Mouse (Mus musculus): ENCODE data around the gene Baiap2. TPM values are rescaled to one million over a fixed set of nuclear protein-coding genes. Genes with fewer than 3 reads are reported as not detected.

The Baiap2 gene
- polyA plus RNA-seq, 1 experiment from 2014 or later: 10.1 TPM

DNA sequence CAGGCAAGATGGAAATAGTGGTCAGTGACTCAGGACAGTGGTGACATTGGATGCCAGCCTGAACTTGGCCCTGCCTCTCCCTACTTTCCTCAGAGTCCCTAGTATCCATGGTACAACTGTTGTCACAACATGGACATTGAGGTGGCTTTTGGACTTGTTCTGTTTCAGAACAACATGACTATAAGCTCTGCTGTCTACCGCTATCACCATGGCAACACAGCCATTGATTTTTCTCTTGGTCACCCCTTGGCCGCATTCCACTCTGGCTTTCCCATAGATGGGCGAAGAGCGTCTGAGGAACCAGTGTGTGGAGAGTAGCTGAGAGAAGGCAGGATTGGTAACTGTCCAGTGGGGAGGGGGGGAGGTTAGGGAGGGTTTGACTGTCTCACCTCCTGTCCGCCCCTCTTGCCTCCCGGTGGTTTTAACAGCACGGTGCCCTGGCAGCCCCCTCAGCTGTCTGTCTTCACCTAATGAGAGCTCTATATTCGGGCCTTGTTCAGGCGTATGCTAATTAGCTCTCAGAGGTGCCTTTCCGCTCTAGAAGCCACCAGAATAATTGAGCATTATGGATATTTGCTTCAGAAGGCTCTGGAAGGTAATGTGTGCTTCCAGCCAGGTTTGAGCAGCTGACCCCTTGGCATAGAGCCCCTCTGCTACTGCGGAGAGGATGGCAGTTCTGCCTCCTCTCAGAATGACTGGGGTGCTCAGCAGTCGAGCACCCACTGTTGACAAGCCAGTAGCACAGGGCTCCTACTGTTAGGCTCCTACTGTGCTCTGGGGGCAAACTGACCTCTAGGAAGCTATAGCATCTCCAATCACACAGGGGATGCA, 27.7 kb downstream of the Baiap2 start:
- peak; percentile 76 for ATAC-seq (ENCODE audit: low read depth)
- Histone ChIP-seq H3K4me2 (ENCODE audit: low read depth, low read length) (no peak overlapping the region), H3K9me3 (replicated peaks; ENCODE audit: control insufficient read depth, low read length) (no peaks in the 10 kb centered on the region), H3K36me3 (ENCODE audit: control insufficient read depth, insufficient read depth) (peaks cover 6% of the 10 kb centered on the region; the same call in 1 of the 2 replicates), H3K27ac (ENCODE audit: low read length) (no peak overlapping the region), H3K4me3 (ENCODE audit: low read depth, low read length) (no peak overlapping the region), H3K4me1 (ENCODE audit: control insufficient read depth, low read depth, low read length) (no peaks in the 10 kb centered on the region; the same call in 1 of the 2 replicates), H3K9ac (ENCODE audit: low read depth, low read length) (no peak overlapping the region), H3K27me3 (ENCODE audit: control insufficient read depth, insufficient read depth, low read depth, low read length) (no peaks in the 10 kb centered on the region)
- WGBS (ENCODE audit: insufficient replicate concordance): 62% methylated on average over 12 of the region's 12 CpGs

DNA sequence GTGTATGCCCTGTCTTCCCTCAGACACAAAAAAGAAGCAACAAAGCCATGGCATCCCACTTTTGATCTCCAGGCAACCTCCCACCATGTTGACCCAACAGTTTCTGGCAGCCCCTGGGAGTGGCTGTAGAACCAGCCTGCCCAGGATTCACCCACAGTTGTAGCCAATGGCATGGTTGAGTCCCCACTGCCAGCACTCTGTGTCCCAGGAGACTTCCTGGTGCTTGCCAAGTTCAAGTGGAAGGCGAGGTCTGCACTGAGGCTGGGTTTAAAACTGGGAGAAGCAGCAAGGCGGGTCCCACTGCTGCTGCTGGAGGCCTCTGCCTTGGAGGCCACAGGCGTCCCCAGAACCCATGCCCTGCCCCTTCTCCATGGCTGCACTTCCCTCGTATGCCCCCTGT, 31.2 kb downstream of the Baiap2 start:
- Histone ChIP-seq H3K9me3 (replicated peaks; ENCODE audit: control insufficient read depth, low read length) (no peaks in the 10 kb centered on the region), H3K4me2 (ENCODE audit: low read depth, low read length) (no peak overlapping the region), H3K4me3 (ENCODE audit: low read depth, low read length) (no peak overlapping the region), H3K27ac (ENCODE audit: low read length) (no peak overlapping the region), H3K27me3 (ENCODE audit: control insufficient read depth, insufficient read depth, low read depth, low read length) (no peaks in the 10 kb centered on the region), H3K36me3 (ENCODE audit: control insufficient read depth, insufficient read depth) (peaks cover 6% of the 10 kb centered on the region; the same call in 1 of the 2 replicates), H3K9ac (ENCODE audit: low read depth, low read length) (no peak overlapping the region), H3K4me1 (ENCODE audit: control insufficient read depth, low read depth, low read length) (no peaks in the 10 kb centered on the region; the same call in 1 of the 2 replicates)
- no peak for ATAC-seq (ENCODE audit: low read depth)
- 73% methylated on average over 4 of the region's 4 CpGs for WGBS (ENCODE audit: insufficient replicate concordance)

DNA sequence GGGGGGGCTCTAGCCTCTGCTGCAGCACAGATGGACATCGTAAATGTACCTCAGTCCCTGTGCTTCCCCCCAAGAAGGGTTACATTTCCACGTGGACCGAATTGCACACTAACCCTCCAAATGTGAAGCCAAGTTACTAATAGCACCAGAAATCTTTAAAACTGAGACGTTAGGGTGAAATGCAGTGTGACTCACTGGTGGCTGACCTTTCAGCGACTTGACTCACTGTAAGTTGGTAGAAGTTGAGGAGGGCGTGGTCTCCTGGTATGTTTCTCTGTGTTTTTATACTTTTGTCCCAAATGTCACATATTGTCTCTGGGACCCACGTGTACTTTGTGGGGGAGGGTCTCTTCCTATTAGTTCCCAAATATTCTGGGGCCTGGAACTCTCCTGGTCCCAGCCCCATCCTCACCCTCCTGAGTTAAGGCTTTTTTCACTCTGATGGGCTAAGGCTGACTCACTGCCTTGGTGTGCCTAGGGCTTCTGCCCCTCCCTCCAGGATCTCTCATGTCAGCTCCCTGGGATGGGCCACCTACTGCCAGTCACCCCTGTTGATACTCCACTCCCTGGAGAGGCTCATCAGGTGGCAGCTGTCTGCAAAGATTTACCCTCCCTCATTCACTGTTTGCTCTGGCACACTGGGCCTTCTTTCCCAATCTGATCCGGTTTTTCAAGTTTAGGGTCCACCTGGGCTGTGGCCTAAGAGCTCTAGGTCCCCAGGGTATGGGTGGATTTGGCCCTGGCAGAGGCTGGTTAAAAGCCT, 33.4 kb downstream of the Baiap2 start:
- ATAC-seq (ENCODE audit: low read depth): no peak
- no peaks in the 10 kb centered on the region for H3K9me3 ChIP-seq (replicated peaks; ENCODE audit: control insufficient read depth, low read length)
- no peaks in the 10 kb centered on the region for H3K4me1 ChIP-seq (ENCODE audit: control insufficient read depth, low read depth, low read length)
- H3K36me3 ChIP-seq (ENCODE audit: control insufficient read depth, insufficient read depth): peaks cover 6% of the 10 kb centered on the region; the same call in 1 of the 2 replicates
- 59% methylated on average over 8 of the region's 8 CpGs for WGBS (ENCODE audit: insufficient replicate concordance)
- no peak overlapping the region for H3K4me3 ChIP-seq (ENCODE audit: low read depth, low read length)
- H3K27ac ChIP-seq (ENCODE audit: low read length): no peak overlapping the region
- H3K27me3 ChIP-seq (ENCODE audit: control insufficient read depth, insufficient read depth, low read depth, low read length): no peaks in the 10 kb centered on the region
- no peak overlapping the region for H3K9ac ChIP-seq (ENCODE audit: low read depth, low read length)
- H3K4me2 ChIP-seq (ENCODE audit: low read depth, low read length): no peak overlapping the region

DNA sequence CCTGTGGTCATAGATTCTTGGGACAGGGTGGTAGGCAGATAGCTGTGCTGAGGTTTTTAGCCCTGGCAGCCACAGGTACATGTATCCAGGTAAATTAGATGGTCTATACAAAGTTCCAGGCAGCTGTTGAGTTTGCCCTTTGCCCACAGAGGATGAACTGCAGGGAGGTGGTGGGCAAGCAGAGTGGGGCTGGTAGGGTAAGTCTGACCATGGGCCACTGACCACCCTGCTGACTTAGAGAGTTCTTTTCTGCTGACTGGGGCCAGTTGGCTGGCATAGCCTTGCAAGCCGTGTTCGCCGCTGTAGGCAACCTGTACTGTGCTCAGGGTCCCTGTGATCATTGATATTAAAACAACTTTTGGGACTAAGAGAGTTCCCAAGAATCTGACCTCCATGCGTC, 36.1 kb downstream of the Baiap2 start:
- H3K4me2 ChIP-seq (ENCODE audit: low read depth, low read length): no peak overlapping the region
- no peaks in the 10 kb centered on the region for H3K4me1 ChIP-seq (ENCODE audit: control insufficient read depth, low read depth, low read length)
- H3K36me3 ChIP-seq (ENCODE audit: control insufficient read depth, insufficient read depth): peaks cover 6% of the 10 kb centered on the region; the same call in 1 of the 2 replicates
- no peaks in the 10 kb centered on the region for H3K9me3 ChIP-seq (replicated peaks; ENCODE audit: control insufficient read depth, low read length)
- H3K27ac ChIP-seq (ENCODE audit: low read length): no peak overlapping the region
- 77% methylated on average over 4 of the region's 4 CpGs for WGBS (ENCODE audit: insufficient replicate concordance)
- no peak overlapping the region for H3K9ac ChIP-seq (ENCODE audit: low read depth, low read length)
- H3K27me3 ChIP-seq (ENCODE audit: control insufficient read depth, insufficient read depth, low read depth, low read length): no peaks in the 10 kb centered on the region
- ATAC-seq (ENCODE audit: low read depth): no peak
- no peak overlapping the region for H3K4me3 ChIP-seq (ENCODE audit: low read depth, low read length)

DNA sequence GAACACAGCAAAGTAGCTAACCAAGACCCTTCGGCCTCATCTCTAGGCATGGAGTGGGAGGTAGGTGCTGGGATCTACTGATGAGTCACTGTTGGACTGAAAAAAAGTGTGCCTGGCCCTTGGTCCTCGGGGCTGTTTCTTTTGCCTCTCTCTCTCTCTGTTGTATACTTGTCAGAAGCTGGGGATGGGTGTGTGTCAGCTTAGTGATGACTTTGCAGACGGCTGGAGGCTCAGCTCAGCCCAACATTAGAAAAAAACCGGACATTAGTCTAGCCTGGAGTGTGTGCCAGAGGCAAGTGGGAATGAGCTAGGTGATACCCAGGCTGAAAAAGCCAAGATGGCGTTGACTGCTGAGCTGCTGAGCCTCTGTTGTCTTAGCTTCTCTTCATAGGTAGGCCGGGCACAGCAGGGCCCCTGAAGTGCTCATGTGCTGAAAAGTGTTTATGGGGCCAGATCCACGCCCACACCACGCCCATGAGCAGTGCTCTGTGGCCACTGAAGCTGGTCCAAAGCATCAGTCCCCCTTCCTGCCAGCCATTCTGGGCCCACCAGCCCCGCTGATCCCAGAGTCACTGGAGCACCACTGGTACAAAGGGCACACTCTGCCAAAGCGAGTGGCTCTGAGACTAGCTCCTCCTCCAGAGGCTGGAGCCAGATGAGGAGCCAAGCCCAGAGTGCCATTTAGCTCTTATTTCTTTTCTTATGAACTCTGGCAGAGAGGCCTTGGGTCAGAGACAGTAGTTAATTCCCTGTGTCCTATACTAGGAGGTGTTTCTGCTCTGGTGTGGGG, 37.2 kb downstream of the Baiap2 start:
- Histone ChIP-seq H3K4me1 (ENCODE audit: control insufficient read depth, low read depth, low read length) (no peaks in the 10 kb centered on the region), H3K9ac (ENCODE audit: low read depth, low read length) (no peak overlapping the region), H3K27ac (ENCODE audit: low read length) (no peak overlapping the region), H3K27me3 (ENCODE audit: control insufficient read depth, insufficient read depth, low read depth, low read length) (no peaks in the 10 kb centered on the region), H3K36me3 (ENCODE audit: control insufficient read depth, insufficient read depth) (peaks cover 2% of the 10 kb centered on the region; the same call in 1 of the 2 replicates), H3K9me3 (replicated peaks; ENCODE audit: control insufficient read depth, low read length) (no peaks in the 10 kb centered on the region), H3K4me2 (ENCODE audit: low read depth, low read length) (no peak overlapping the region), H3K4me3 (ENCODE audit: low read depth, low read length) (no peak overlapping the region)
- 55% methylated on average over 10 of the region's 10 CpGs for WGBS (ENCODE audit: insufficient replicate concordance)
- no peak for ATAC-seq (ENCODE audit: low read depth)

DNA sequence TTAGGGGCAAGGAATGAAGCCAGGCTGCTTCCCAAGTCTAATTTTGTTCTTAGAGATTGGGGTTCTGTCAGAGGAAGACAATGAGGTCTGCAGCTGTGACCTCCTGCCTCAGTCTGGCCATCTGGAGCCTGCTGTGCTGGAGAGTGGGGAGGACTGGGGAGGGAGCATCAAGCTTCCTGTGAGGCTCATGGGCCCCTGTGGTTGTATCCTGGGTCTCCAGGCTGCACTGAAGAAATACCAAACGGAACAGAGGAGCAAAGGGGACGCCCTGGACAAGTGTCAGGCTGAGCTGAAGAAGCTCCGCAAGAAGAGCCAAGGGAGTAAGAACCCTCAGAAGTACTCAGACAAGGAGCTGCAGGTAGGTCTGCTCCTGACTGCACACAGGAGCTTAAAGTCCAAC, 39.2 kb downstream of the Baiap2 start:
- 51% methylated on average over 3 of the region's 3 CpGs for WGBS (ENCODE audit: insufficient replicate concordance)
- no peak overlapping the region for H3K4me2 ChIP-seq (ENCODE audit: low read depth, low read length)
- no peaks in the 10 kb centered on the region for H3K36me3 ChIP-seq (ENCODE audit: control insufficient read depth, insufficient read depth)
- H3K27ac ChIP-seq (ENCODE audit: low read length): no peak overlapping the region
- no peak for ATAC-seq (ENCODE audit: low read depth)
- H3K9ac ChIP-seq (ENCODE audit: low read depth, low read length): no peak overlapping the region
- H3K9me3 ChIP-seq (replicated peaks; ENCODE audit: control insufficient read depth, low read length): no peaks in the 10 kb centered on the region
- no peaks in the 10 kb centered on the region for H3K27me3 ChIP-seq (ENCODE audit: control insufficient read depth, insufficient read depth, low read depth, low read length)
- H3K4me1 ChIP-seq (ENCODE audit: control insufficient read depth, low read depth, low read length): no peaks in the 10 kb centered on the region; the same call in 1 of the 2 replicates
- no peak overlapping the region for H3K4me3 ChIP-seq (ENCODE audit: low read depth, low read length)

DNA sequence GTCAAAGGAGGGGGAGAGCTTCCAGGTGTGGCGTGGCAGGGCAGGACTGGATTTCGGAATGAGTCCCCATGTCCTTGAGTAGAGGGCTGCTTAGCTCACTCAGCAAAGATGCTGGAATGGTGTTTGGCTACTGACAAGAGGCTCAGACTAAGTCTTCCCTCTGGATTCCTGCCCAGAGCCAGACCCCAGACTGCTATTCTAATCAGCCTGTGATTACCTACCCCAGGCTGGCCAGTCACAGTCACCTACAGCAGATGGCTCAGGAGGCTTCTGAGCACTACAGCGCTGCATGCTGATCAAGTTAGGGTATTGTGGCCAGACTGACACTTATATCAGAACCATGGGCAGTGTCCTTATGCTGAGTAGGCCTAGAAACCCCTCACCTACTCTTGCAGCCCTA, 39.7 kb downstream of the Baiap2 start:
- 71% methylated on average over 3 of the region's 3 CpGs for WGBS (ENCODE audit: insufficient replicate concordance)
- Histone ChIP-seq H3K4me1 (ENCODE audit: control insufficient read depth, low read depth, low read length) (no peaks in the 10 kb centered on the region; the same call in 1 of the 2 replicates), H3K9ac (ENCODE audit: low read depth, low read length) (no peak overlapping the region), H3K27me3 (ENCODE audit: control insufficient read depth, insufficient read depth, low read depth, low read length) (no peaks in the 10 kb centered on the region), H3K4me2 (ENCODE audit: low read depth, low read length) (no peak overlapping the region), H3K4me3 (ENCODE audit: low read depth, low read length) (no peak overlapping the region), H3K9me3 (replicated peaks; ENCODE audit: control insufficient read depth, low read length) (no peaks in the 10 kb centered on the region), H3K27ac (ENCODE audit: low read length) (no peak overlapping the region), H3K36me3 (ENCODE audit: control insufficient read depth, insufficient read depth) (no peaks in the 10 kb centered on the region)
- no peak for ATAC-seq (ENCODE audit: low read depth)

DNA sequence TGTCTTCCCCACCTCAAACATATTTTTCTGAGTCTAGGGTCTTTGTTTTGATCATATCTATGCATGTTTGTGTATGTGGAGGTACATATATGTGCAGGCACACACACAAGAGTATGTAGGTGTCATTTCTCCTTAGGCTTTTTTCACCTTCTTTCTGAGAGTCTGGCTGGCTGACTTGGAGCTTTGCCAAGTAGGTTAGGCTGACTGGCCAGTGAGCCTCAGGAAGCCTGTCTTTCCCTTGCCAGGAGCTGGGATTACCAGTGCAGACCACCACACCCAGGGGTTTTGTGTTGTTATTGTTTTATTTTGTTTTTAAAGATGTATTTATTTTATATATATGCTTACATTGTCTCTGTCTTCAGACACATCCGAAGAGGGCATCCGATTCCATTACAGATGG, 40.6 kb downstream of the Baiap2 start:
- H3K4me1 ChIP-seq (ENCODE audit: control insufficient read depth, low read depth, low read length): no peaks in the 10 kb centered on the region; the same call in 1 of the 2 replicates
- ATAC-seq (ENCODE audit: low read depth): no peak
- H3K36me3 ChIP-seq (ENCODE audit: control insufficient read depth, insufficient read depth): no peaks in the 10 kb centered on the region
- 75% methylated on average over 2 of the region's 2 CpGs for WGBS (ENCODE audit: insufficient replicate concordance)
- no peak overlapping the region for H3K4me3 ChIP-seq (ENCODE audit: low read depth, low read length)
- H3K9me3 ChIP-seq (replicated peaks; ENCODE audit: control insufficient read depth, low read length): no peaks in the 10 kb centered on the region
- H3K27me3 ChIP-seq (ENCODE audit: control insufficient read depth, insufficient read depth, low read depth, low read length): no peaks in the 10 kb centered on the region
- H3K27ac ChIP-seq (ENCODE audit: low read length): no peak overlapping the region
- no peak overlapping the region for H3K4me2 ChIP-seq (ENCODE audit: low read depth, low read length)
- H3K9ac ChIP-seq (ENCODE audit: low read depth, low read length): no peak overlapping the region

Data from liver, embryonic 16.5 days (tissue).